Mouse (Mus musculus): ENCODE measurements at regions not wholly inside any gene's neighbourhood (a gene's known extent, or its start where the extent isn't known, plus 50 kb on each side); places are given as distances from the start of the nearest gene placed in this dataset.

DNA sequence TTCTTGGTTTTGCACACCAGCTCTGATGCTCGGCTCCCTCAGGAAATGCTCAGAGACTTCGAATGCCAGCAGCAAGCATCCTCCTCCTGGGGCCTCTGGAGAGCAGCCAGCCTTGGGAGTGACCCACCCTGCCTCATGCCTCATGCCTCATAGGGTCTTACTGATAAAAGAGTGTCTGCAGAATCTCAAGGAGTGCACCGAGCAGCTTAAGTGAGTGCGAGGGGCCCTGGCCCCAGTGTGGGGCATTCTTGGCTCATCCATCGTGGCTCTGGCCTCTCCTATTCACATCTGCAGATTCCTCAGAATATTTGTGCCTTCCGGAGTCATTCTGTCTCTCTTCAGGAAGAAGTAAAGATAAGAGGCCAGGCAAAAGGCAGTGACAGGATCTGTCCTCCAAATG lies 53.7 kb upstream of the Dlk1 start:
- Histone ChIP-seq H3K36me3 (ENCODE audit: control insufficient read depth, insufficient read depth, low read length) (no peaks in the 10 kb centered on the region), H3K4me3 (ENCODE audit: extremely low read depth, insufficient read depth, insufficient read length) (no peak overlapping the region), H3K27me3 (ENCODE audit: control insufficient read depth, insufficient read depth, low read length) (no peaks in the 10 kb centered on the region), H3K4me1 (ENCODE audit: control insufficient read depth, insufficient read depth, insufficient read length) (no peaks in the 10 kb centered on the region), H3K27ac (ENCODE audit: insufficient read depth, low read length) (no peak overlapping the region)
- WGBS: 48% methylated on average over 6 of the region's 6 CpGs
- TF ChIP-seq CTCF (IDR thresholded peaks at IDR 0.05; ENCODE audit: extremely low read depth, insufficient read depth, insufficient read length, insufficient replicate concordance) (no peak), POLR2A (IDR thresholded peaks at IDR 0.05; ENCODE audit: low read depth, low read length) (no peak)
- DNase-seq (ENCODE audit: low read depth in 1 of 2, low spot score in 2 of 2): no peak

DNA sequence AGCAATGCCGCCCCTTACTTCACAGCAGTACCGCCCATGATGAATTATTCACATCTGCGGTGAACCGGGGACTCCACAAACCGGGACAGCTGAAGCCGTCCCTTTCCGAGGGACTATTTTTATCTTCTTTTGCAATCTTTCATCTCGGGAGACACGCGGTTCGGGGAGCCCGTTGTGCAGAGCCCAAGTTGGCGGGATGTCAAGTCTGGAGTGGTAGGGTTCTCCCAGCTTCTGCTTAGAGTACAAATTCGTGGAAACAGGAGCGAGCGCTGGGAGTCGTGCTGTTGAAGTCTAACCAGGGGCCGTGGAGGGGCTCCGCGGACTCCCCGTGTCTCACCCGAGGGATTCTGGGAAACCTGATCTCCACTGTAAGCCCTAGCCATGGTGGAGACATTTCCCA lies 53.0 kb upstream of the Dlk1 start:
- Histone ChIP-seq H3K27me3 (ENCODE audit: control insufficient read depth, insufficient read depth, low read length) (no peaks in the 10 kb centered on the region), H3K4me3 (ENCODE audit: extremely low read depth, insufficient read depth, insufficient read length) (no peak overlapping the region), H3K36me3 (ENCODE audit: control insufficient read depth, insufficient read depth, low read length) (no peaks in the 10 kb centered on the region), H3K27ac (ENCODE audit: insufficient read depth, low read length) (no peak overlapping the region), H3K4me1 (ENCODE audit: control insufficient read depth, insufficient read depth, insufficient read length) (no peaks in the 10 kb centered on the region)
- TF ChIP-seq POLR2A (IDR thresholded peaks at IDR 0.05; ENCODE audit: low read depth, low read length) (no peak), CTCF (IDR thresholded peaks at IDR 0.05; ENCODE audit: extremely low read depth, insufficient read depth, insufficient read length, insufficient replicate concordance) (no peak)
- no peak for DNase-seq (ENCODE audit: low read depth in 1 of 2, low spot score in 2 of 2)
- 11% methylated on average over 22 of the region's 22 CpGs for WGBS

DNA sequence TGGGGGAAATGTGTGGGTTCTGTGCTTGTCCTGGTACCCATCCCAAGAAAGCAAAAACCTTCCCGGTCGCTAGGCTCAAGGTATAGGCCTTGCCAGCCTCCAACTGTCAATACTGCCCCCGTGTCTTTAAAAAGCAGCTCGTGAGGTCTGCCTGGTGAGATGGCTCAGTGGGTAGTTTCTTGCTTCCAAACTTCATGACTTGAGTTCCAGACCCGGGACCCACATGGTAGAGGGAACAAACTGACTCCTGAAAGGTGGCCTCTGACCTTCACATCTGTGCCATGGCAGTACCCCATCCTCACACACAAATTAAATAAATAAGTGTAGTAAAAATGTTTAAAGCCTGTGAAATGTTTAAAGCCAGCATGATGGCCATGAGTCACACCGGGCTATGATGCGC lies 52.6 kb upstream of the Dlk1 start:
- no peak for DNase-seq (ENCODE audit: low read depth in 1 of 2, low spot score in 2 of 2)
- no peak overlapping the region for H3K27ac ChIP-seq (ENCODE audit: insufficient read depth, low read length)
- 88% methylated on average over 7 of the region's 7 CpGs for WGBS

DNA sequence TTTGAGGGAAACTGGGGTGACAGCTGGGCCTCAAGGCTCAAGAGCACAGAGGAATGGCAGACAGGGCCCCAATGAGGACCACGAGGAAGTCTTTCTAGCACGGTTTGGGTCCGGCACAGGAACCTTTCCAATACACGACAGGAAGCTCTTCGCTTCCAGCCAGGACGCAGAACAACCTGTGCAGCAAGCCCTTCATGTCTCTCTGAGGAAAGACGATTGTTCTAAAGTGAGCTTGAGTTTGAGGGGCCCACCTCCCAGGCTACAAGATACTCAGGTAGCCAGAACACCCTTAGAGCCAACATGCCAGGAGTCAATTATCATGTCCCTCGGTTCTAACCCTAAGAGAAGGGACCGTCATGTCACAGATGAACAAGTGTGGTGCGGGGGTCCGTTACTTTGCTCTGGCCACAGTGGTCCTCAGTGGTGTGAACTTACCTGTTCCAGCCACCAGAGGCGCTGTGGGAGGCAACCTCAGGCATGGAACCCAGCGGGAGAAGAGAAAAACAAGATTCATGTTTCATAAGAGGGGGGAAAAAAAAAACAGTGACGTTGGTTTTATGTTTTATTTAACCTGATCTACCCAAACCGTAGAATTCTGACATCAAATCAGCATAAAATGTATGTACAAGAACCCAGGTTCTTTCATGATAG lies 51.6 kb upstream of the Dlk1 start:
- no peaks in the 10 kb centered on the region for H3K36me3 ChIP-seq (ENCODE audit: control insufficient read depth, insufficient read depth, low read length)
- no peak overlapping the region for H3K27ac ChIP-seq (ENCODE audit: insufficient read depth, low read length)
- no peak for TF ChIP-seq POLR2A (IDR thresholded peaks at IDR 0.05; ENCODE audit: low read depth, low read length)
- TF ChIP-seq CTCF (IDR thresholded peaks at IDR 0.05; ENCODE audit: extremely low read depth, insufficient read depth, insufficient read length, insufficient replicate concordance): peak; percentile 45; the same call in 1 of the 2 replicates
- WGBS: 36% methylated on average over 15 of the region's 15 CpGs
- H3K4me1 ChIP-seq (ENCODE audit: control insufficient read depth, insufficient read depth, insufficient read length): no peaks in the 10 kb centered on the region
- DNase-seq (ENCODE audit: low read depth in 1 of 2, low spot score in 2 of 2): no peak
- no peaks in the 10 kb centered on the region for H3K27me3 ChIP-seq (ENCODE audit: control insufficient read depth, insufficient read depth, low read length)
- H3K4me3 ChIP-seq (ENCODE audit: extremely low read depth, insufficient read depth, insufficient read length): no peak overlapping the region

More for the DNA sequence above, 52.6 kb upstream of the Dlk1 start:
- TF ChIP-seq POLR2A (IDR thresholded peaks at IDR 0.05; ENCODE audit: low read depth, low read length) (no peak), CTCF (IDR thresholded peaks at IDR 0.05; ENCODE audit: extremely low read depth, insufficient read depth, insufficient read length, insufficient replicate concordance) (no peak)
- H3K36me3 ChIP-seq (ENCODE audit: control insufficient read depth, insufficient read depth, low read length): no peaks in the 10 kb centered on the region
- no peak overlapping the region for H3K4me3 ChIP-seq (ENCODE audit: extremely low read depth, insufficient read depth, insufficient read length)
- H3K27me3 ChIP-seq (ENCODE audit: control insufficient read depth, insufficient read depth, low read length): no peaks in the 10 kb centered on the region
- no peaks in the 10 kb centered on the region for H3K4me1 ChIP-seq (ENCODE audit: control insufficient read depth, insufficient read depth, insufficient read length)

DNA sequence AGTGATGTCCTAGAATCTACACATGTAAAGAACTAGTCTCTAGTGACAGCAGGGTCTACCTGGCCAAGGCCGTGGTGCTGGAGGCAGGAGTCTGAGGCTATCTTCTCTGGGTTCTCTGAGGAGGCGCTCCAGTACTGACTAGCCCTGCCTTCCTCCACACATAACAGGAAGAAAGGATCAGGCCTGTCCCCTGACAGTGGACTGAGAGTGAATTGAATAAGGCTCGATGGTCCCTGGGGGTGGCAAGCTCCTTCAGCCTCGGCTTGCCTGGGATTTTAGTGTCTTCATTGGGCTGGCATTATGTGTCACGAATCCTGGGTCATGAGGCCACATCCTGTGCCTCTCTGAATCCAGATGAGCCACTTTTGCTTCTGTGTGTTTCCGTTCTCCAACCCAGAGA lies 50.9 kb upstream of the Dlk1 start:
- Histone ChIP-seq H3K27ac (ENCODE audit: insufficient read depth, low read length) (no peak overlapping the region), H3K36me3 (ENCODE audit: control insufficient read depth, insufficient read depth, low read length) (no peaks in the 10 kb centered on the region), H3K27me3 (ENCODE audit: control insufficient read depth, insufficient read depth, low read length) (no peaks in the 10 kb centered on the region), H3K4me1 (ENCODE audit: control insufficient read depth, insufficient read depth, insufficient read length) (no peaks in the 10 kb centered on the region), H3K4me3 (ENCODE audit: extremely low read depth, insufficient read depth, insufficient read length) (no peak overlapping the region)
- WGBS: 86% methylated on average over 6 of the region's 6 CpGs
- TF ChIP-seq CTCF (IDR thresholded peaks at IDR 0.05; ENCODE audit: extremely low read depth, insufficient read depth, insufficient read length, insufficient replicate concordance) (no peak), POLR2A (IDR thresholded peaks at IDR 0.05; ENCODE audit: low read depth, low read length) (no peak)
- DNase-seq (ENCODE audit: low read depth in 1 of 2, low spot score in 2 of 2): no peak

DNA sequence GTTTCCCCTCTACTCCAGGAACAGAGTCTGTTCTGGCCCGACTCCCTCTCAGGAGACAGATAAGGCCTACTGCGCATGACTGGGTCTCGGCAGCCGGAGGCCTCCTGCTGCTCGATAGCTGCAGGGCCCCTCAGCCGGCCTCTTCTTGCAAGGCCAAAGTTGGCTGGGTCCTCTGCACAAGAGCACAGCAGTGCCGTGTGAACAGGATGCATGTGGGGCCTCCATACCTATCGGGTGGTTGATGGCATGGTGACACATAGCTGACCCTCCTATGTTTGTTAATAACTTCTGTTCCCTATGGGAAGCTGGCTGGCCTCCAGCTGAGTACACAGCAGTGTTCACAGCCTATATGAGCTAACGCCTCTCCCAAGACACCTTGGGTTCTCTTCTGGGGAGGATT lies 50.4 kb upstream of the Dlk1 start:
- TF ChIP-seq CTCF (IDR thresholded peaks at IDR 0.05; ENCODE audit: extremely low read depth, insufficient read depth, insufficient read length, insufficient replicate concordance) (no peak), POLR2A (IDR thresholded peaks at IDR 0.05; ENCODE audit: low read depth, low read length) (no peak)
- Histone ChIP-seq H3K4me1 (ENCODE audit: control insufficient read depth, insufficient read depth, insufficient read length) (no peaks in the 10 kb centered on the region), H3K36me3 (ENCODE audit: control insufficient read depth, insufficient read depth, low read length) (no peaks in the 10 kb centered on the region), H3K27me3 (ENCODE audit: control insufficient read depth, insufficient read depth, low read length) (no peaks in the 10 kb centered on the region), H3K27ac (ENCODE audit: insufficient read depth, low read length) (no peak overlapping the region), H3K4me3 (ENCODE audit: extremely low read depth, insufficient read depth, insufficient read length) (no peak overlapping the region)
- WGBS: 32% methylated on average over 9 of the region's 9 CpGs
- DNase-seq (ENCODE audit: low read depth in 1 of 2, low spot score in 2 of 2): no peak
